Mouse (Mus musculus) liver, embryonic 14.5 days (tissue): ENCODE measurements around the gene Mcoln2.

Experiments
- CTCF ChIP-seq: IDR thresholded peaks from 2 replicates; pipeline ENCODE4 v1.5.1; 2016; ENCODE audit warnings: antibody characterized with exemption, low read depth, control low read depth
- EP300 ChIP-seq: IDR thresholded peaks from 2 replicates; pipeline ENCODE4 v1.6.1; 2016; ENCODE audit warnings: antibody characterized with exemption, low read depth

DNA sequence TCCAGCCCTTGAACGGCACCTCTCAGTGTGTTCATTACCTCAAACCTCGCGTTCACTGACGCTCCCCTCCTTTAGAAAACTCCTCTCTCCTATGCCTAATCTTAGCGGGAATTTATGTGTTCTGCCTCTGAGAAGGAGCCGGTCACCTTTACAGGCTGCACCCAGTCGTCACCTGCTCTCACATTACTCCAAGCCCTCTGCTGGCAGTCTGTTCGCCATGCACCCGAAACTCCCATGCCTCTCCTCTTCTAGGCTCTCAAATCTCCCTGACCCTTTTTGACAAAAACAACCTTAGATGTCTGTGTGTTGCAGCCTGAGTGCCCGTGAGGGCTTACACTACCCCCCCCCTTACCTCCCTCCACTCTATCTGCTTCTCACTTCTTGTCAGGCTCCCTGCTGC, 13.2 kb upstream of the Mcoln2 start:
- TF ChIP-seq CTCF (peak; percentile 51), EP300 (no peak)
